36 mouse cellular contexts compared by ENCODE assay signal in genomic region chr1:93166346-93167079, GRCm38 (mm10). TPM values are rescaled to one million over a fixed set of nuclear protein-coding genes. Genes with fewer than 3 reads are reported as not detected.
DNase-seq lines count a peak whose midpoint lies in the region; ATAC-seq and TF ChIP-seq lines count a peak whose summit lies in the region.
"Had no signal": no experiment of that assay in that cellular context is flagged by ENCODE, and none has a peak within 500 bp of the region (broad histone marks: within the 10 kb centered on the region; RNA-seq: fewer than 3 reads in every experiment).

No protein-coding gene starts in this region.

- no peak overlapping the region for H3K9ac ChIP-seq in lung, embryonic 14.5 days
- H3K9ac ChIP-seq in midbrain, embryonic 15.5 days, result no peak overlapping the region
- H3K9ac ChIP-seq: heart, embryonic 12.5 days; hindbrain, embryonic 13.5 days; liver, embryonic 15.5 days; midbrain, embryonic 12.5 days had no signal

- no peak for TF ChIP-seq POLR2A in myocyte (IDR thresholded peaks at IDR 0.05; ENCODE audit: insufficient read length, low read depth)

- H3K79me2 ChIP-seq in myocyte (ENCODE audit: control insufficient read depth, insufficient read depth), result no peaks in the 10 kb centered on the region

- no peaks in the 10 kb centered on the region for H3K36me3 ChIP-seq in lung, embryonic 14.5 days (ENCODE audit: insufficient read depth)
- no peaks in the 10 kb centered on the region for H3K36me3 ChIP-seq in myocyte (ENCODE audit: control insufficient read depth, insufficient read depth)
- H3K36me3 ChIP-seq in midbrain, embryonic 15.5 days (replicated peaks), result no peaks in the 10 kb centered on the region
- H3K36me3 ChIP-seq: G1E; heart, embryonic 12.5 days; hindbrain, embryonic 13.5 days; liver, embryonic 15.5 days; midbrain, embryonic 12.5 days had no signal

- no peak for TF ChIP-seq CTCF in lung, embryonic 14.5 days (IDR thresholded peaks at IDR 0.05; ENCODE audit: low read depth)

- H3K4me3 ChIP-seq in lung, embryonic 14.5 days (ENCODE audit: low read depth, low read length), result no peak overlapping the region
- no peak overlapping the region for H3K4me3 ChIP-seq in myocyte
- no peak overlapping the region for H3K4me3 ChIP-seq in midbrain, embryonic 15.5 days
- H3K4me3 ChIP-seq: erythroblast, embryonic 14.5 days; gastrocnemius, adult 2 months; heart, adult 2 months; heart, embryonic 12.5 days; hindbrain, embryonic 13.5 days; liver, embryonic 15.5 days; midbrain, embryonic 12.5 days had no signal

- intact Hi-C loops in left cerebral cortex, postnatal 36 days (cut with DNase I), result no loop called here
- intact Hi-C loops in left cerebral cortex, postnatal 25 days (cut with DNase I), result no loop called here

- no peaks in the 10 kb centered on the region for H3K27me3 ChIP-seq in lung, embryonic 14.5 days (ENCODE audit: insufficient read depth, low read length)
- no peaks in the 10 kb centered on the region for H3K27me3 ChIP-seq in myocyte (ENCODE audit: control insufficient read depth, insufficient read depth, insufficient read length)
- H3K27me3 ChIP-seq in midbrain, embryonic 15.5 days (replicated peaks), result no peaks in the 10 kb centered on the region
- H3K27me3 ChIP-seq: liver, embryonic 15.5 days; midbrain, embryonic 12.5 days had no signal

- WGBS in lung, embryonic 14.5 days, result 72% methylated on average over 11 of the region's 11 CpGs
- WGBS in midbrain, embryonic 15.5 days, result 89% methylated on average over 11 of the region's 11 CpGs

- H3K4me2 ChIP-seq in lung, embryonic 14.5 days, result no peak overlapping the region
- peak overlapping the region; percentile 18 for H3K4me2 ChIP-seq in myocyte (ENCODE audit: low read depth)
- H3K4me2 ChIP-seq in midbrain, embryonic 15.5 days, result no peak overlapping the region
- H3K4me2 ChIP-seq: heart, embryonic 12.5 days; hindbrain, embryonic 13.5 days; liver, embryonic 15.5 days; midbrain, embryonic 12.5 days had no signal

- no peak overlapping the region for H3ac ChIP-seq in myocyte (ENCODE audit: control insufficient read depth, insufficient read length)

- ATAC-seq in lung, embryonic 14.5 days (ENCODE audit: insufficient read depth), result peak; percentile 47; the same call in 1 of the 2 replicates
- ATAC-seq in midbrain, embryonic 15.5 days (replicated peaks), result no peak
- ATAC-seq: forebrain, embryonic 16.5 days; intestine, embryonic 16.5 days had no signal

- H3K9me3 ChIP-seq in lung, embryonic 14.5 days (ENCODE audit: low read depth, low read length), result no peaks in the 10 kb centered on the region
- no peaks in the 10 kb centered on the region for H3K9me3 ChIP-seq in midbrain, embryonic 15.5 days
- H3K9me3 ChIP-seq: G1E; heart, embryonic 12.5 days; hindbrain, embryonic 13.5 days; liver, embryonic 15.5 days; midbrain, embryonic 12.5 days had no signal

- H3K27ac ChIP-seq in lung, embryonic 14.5 days (ENCODE audit: low read depth), result no peak overlapping the region
- no peak overlapping the region for H3K27ac ChIP-seq in midbrain, embryonic 15.5 days
- H3K27ac ChIP-seq: gastrocnemius, adult 2 months; heart, adult 2 months; hindbrain, embryonic 13.5 days; kidney, postnatal 0 days; liver, embryonic 15.5 days; midbrain, embryonic 12.5 days had no signal

- H3K4me1 ChIP-seq in lung, embryonic 14.5 days (ENCODE audit: insufficient read depth), result no peaks in the 10 kb centered on the region
- H3K4me1 ChIP-seq in midbrain, embryonic 15.5 days, result no peaks in the 10 kb centered on the region
- H3K4me1 ChIP-seq: liver, embryonic 15.5 days had no signal

- no peak for DNase-seq in lung, embryonic 14.5 days
- DNase-seq in lung, postnatal 25 days (ENCODE audit: low spot score), result no peak
- peak; percentile 89 for DNase-seq in 3T3-L1 (ENCODE audit: low read depth, low spot score)
- DNase-seq in NIH3T3 (ENCODE audit: low read depth), result peak; percentile 34
- DNase-seq in left cerebral cortex, postnatal 36 days (ENCODE audit: low spot score in 2 of 2), result no peak
- DNase-seq in left cerebral cortex, postnatal 25 days (ENCODE audit: low spot score in 2 of 2), result no peak
- DNase-seq: adrenal gland, adult 2 months; cerebellum, adult 2 months; cerebellum, postnatal 14 days; gastrocnemius, adult 2 months; gastrocnemius, postnatal 36 days; heart, adult 2 months; heart, postnatal 4 days; kidney, adult 8-10 months; layer of hippocampus, adult 9-11 months; left cerebral cortex, postnatal 4 days; liver; thymus, postnatal 14 days had no signal

TF ChIP-seq in myocyte, 11 proteins besides CTCF, POLR2A, EP300 and RAD21:
- TF ChIP-seq REST (IDR thresholded peaks at IDR 0.05; ENCODE audit: insufficient read depth, insufficient read length) (no peak), MAX (IDR thresholded peaks at IDR 0.05; ENCODE audit: low read depth) (no peak), MYOD1 (IDR thresholded peaks at IDR 0.05; ENCODE audit: control insufficient read depth in 1 of 3, insufficient read length in 2 of 3, low read depth in 2 of 3) (no peak), SRF (IDR thresholded peaks at IDR 0.05; ENCODE audit: control insufficient read depth, insufficient read length, low read depth) (no peak), POLR2AphosphoS2 (IDR thresholded peaks at IDR 0.05; ENCODE audit: insufficient read length, low read depth) (no peak), MYOG (IDR thresholded peaks at IDR 0.05; ENCODE audit: control insufficient read depth in 1 of 3, insufficient read depth in 1 of 3, insufficient read length in 2 of 3, low read depth in 2 of 3) (no peak), CEBPB (IDR thresholded peaks at IDR 0.05; ENCODE audit: insufficient read depth, poor library complexity, severe bottlenecking) (no peak), USF1 (IDR thresholded peaks at IDR 0.05; ENCODE audit: low read depth) (no peak), TCF12 (IDR thresholded peaks at IDR 0.05; ENCODE audit: insufficient read depth, poor library complexity, severe bottlenecking) (no peak), E2F4 (IDR thresholded peaks at IDR 0.05; ENCODE audit: insufficient read depth) (no peak), TCF3 (IDR thresholded peaks at IDR 0.05; ENCODE audit: insufficient read length, low read depth) (no peak)

RNA-seq across cellular contexts. Expression of gene Crocc2, which starts 2.0 kb away (rescaled TPM):
- polyA plus RNA-seq in lung, embryonic 14.5 days (2014; fragmentation: Nextera tagmentation; extraction: Ambion mirVana), result 2.8 and 3.7 TPM in 2 replicates
- not detected for polyA plus RNA-seq in myocyte (2012; fragmentation: generic; extraction: Trizol)
- total RNA-seq in left cerebral cortex, postnatal 36 days (2021), result under 1 TPM; 0.07 to 0.18 TPM
- polyA plus RNA-seq in midbrain, embryonic 15.5 days (2015; fragmentation: Nextera tagmentation; extraction: Ambion mirVana), result 0.52 and 0.54 TPM in 2 replicates
- under 1 TPM; 0.07 to 0.09 TPM for total RNA-seq in left cerebral cortex, postnatal 25 days (2021)
- total RNA-seq: adrenal gland, adult 2 months; gastrocnemius, adult 2 months; gastrocnemius, postnatal 36 days had no signal
- polyA plus RNA-seq: erythroblast, embryonic 14.5 days; G1E; liver, embryonic 15.5 days; small intestine, adult 2 months had no signal

RNA-seq across cellular contexts. Expression of gene 2310007B03Rik, which starts 5.8 kb away (rescaled TPM):
- 9.5 TPM in 2 replicates for polyA plus RNA-seq in lung, embryonic 14.5 days (2014; fragmentation: Nextera tagmentation; extraction: Ambion mirVana)
- 0.06 TPM for polyA plus RNA-seq in myocyte (2012; fragmentation: generic; extraction: Trizol)
- not detected for total RNA-seq in left cerebral cortex, postnatal 36 days (2021)
- 0.14 and 0.32 TPM in 2 replicates for polyA plus RNA-seq in midbrain, embryonic 15.5 days (2015; fragmentation: Nextera tagmentation; extraction: Ambion mirVana)
- not detected for total RNA-seq in left cerebral cortex, postnatal 25 days (2021)
- total RNA-seq: adrenal gland, adult 2 months; gastrocnemius, adult 2 months; gastrocnemius, postnatal 36 days; heart, adult 2 months; heart, postnatal 4 days; left cerebral cortex, adult 18-20 months; left cerebral cortex, postnatal 4 days had no signal
- polyA plus RNA-seq: adrenal gland, adult 2 months; cerebellum, adult 2 months; cortical plate, adult 2 months; erythroblast, embryonic 14.5 days; G1E; heart, embryonic 12.5 days; neural tube, embryonic 14.5 days had no signal

RNA-seq across cellular contexts. Expression of gene Agxt, which starts 31.5 kb away (rescaled TPM):
- polyA plus RNA-seq in lung, embryonic 14.5 days (2014; fragmentation: Nextera tagmentation; extraction: Ambion mirVana), result 0.27 TPM in 1 of 2 replicates, not detected in the other
- polyA plus RNA-seq in myocyte (2012; fragmentation: generic; extraction: Trizol), result not detected
- total RNA-seq in left cerebral cortex, postnatal 36 days (2021), result not detected
- not detected in 2 replicates for polyA plus RNA-seq in midbrain, embryonic 15.5 days (2015; fragmentation: Nextera tagmentation; extraction: Ambion mirVana)
- not detected for total RNA-seq in left cerebral cortex, postnatal 25 days (2021)
- total RNA-seq: G1E; gastrocnemius, adult 2 months; heart, adult 2 months; heart, postnatal 4 days; left cerebral cortex, adult 18-20 months; left cerebral cortex, postnatal 4 days had no signal
- polyA plus RNA-seq: cerebellum, adult 2 months; cortical plate, adult 2 months; embryonic facial prominence, embryonic 14.5 days; forebrain, embryonic 11.5 days; forebrain, embryonic 16.5 days; G1E; heart, adult 2 months; heart, embryonic 12.5 days; hindbrain, embryonic 13.5 days; midbrain, embryonic 12.5 days; neural tube, embryonic 14.5 days; stomach, embryonic 14.5 days had no signal

Comparison
In these comparisons a context has a peak if more than half of its experiments do, and no peak if none do; other contexts are left out.
1. DNase-seq: peak in 3T3-L1 (single experiment) and NIH3T3 (single experiment); none in lung, embryonic 14.5 days (single experiment), lung, postnatal 25 days (single experiment), left cerebral cortex, postnatal 36 days (0 of 2) and left cerebral cortex, postnatal 25 days (0 of 2).